Mouse (Mus musculus) bone marrow macrophage, adult 2 months (primary cell): ENCODE measurements around the gene Cped1.

Experiments used
- CTCF ChIP-seq: IDR thresholded peaks from 2 replicates; pipeline ENCODE4 v1.5.1; 2012; ENCODE audit warnings: low read depth, mild to moderate bottlenecking, low read length, moderate library complexity
- POLR2A ChIP-seq: IDR thresholded peaks from 2 replicates; pipeline ENCODE4 v1.6.1; 2012; ENCODE audit warnings: mild to moderate bottlenecking, low read depth, low read length, borderline replicate concordance

DNA sequence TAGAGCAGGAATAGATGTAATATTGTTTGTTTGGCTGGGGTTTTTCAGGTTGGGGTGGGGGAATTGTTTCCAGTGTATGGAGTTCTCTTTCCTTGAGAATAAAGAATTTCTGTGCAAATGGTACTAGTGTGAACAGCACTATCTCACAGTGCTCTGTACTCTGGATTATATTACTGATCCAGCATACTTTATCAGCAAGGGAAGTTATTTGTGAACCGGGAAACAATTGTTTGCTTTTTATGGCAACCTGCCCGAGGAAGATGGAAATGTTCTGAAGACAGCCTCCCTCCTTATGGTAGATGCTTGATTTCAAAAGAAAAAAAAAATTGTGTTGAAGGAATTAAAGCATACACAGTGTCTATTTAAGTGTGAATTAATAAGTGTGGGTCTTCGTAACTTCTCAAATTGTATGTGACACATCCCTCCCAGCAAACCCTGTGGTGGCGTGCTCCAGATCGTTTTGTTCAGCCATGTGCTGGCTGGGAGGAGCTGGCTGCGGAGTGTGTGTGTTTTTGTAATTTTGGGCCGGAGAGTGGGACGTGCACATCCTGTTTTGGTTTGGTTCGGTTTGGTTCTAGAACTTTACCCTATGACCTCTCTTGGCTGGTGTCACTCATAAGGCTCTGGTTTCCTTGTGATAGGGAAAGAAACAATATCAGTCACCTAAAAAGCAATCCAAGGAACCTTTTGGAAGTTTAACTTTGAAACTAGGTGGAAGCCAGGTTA, 59.3 kb downstream of the Cped1 start:
- no peak for TF ChIP-seq POLR2A
- no peak for TF ChIP-seq CTCF
